Mouse (Mus musculus) spleen, adult 2 months (tissue): ENCODE data around the gene Slc22a14. TPM values are rescaled to one million over a fixed set of nuclear protein-coding genes. Genes with fewer than 3 reads are reported as not detected.

Experiments used
- DNase-seq, 2 experiments: peaks; one replicate each; pipeline versions ENCODE4 v3.0.0 to v3.0.0-alpha.2; 2012 to 2021; ENCODE audit warnings: low spot score in 2 of 2, low read depth in 1 of 2
- H3K27ac ChIP-seq: fragments of 200-500 bp; 2 replicates; pipeline ENCODE4 v1.5.1; 2012; ENCODE audit warnings: low read length, inconsistent platforms; ENCODE audit not compliant: insufficient read depth
- H3K27me3 ChIP-seq: fragments of 200-500 bp; 2 replicates; pipeline ENCODE4 v1.6.1; 2012; ENCODE audit warnings: mild to moderate bottlenecking, moderate library complexity, low read length, inconsistent platforms; ENCODE audit not compliant: control insufficient read depth, insufficient read depth
- H3K36me3 ChIP-seq: fragments of 200-500 bp; 2 replicates; pipeline ENCODE4 v1.6.1; 2012; ENCODE audit warnings: mild to moderate bottlenecking, low read length, inconsistent platforms; ENCODE audit not compliant: control insufficient read depth, insufficient read depth
- H3K4me1 ChIP-seq: fragments of 200-500 bp; 2 replicates; pipeline ENCODE4 v1.6.1; 2011; ENCODE audit warnings: inconsistent platforms; ENCODE audit not compliant: control insufficient read depth, insufficient read depth, insufficient read length
- H3K4me3 ChIP-seq: fragments of 200-500 bp; 2 replicates; pipeline ENCODE4 v1.5.1; 2011; ENCODE audit warnings: mild to moderate bottlenecking, inconsistent platforms; ENCODE audit not compliant: insufficient read depth, insufficient read length; ENCODE audit errors: extremely low read depth
- CTCF ChIP-seq: fragments of 200-500 bp; IDR thresholded peaks from 2 replicates; pipeline ENCODE4 v1.5.1; 2011; ENCODE audit warnings: mild to moderate bottlenecking, inconsistent platforms; ENCODE audit not compliant: insufficient read depth, insufficient read length, insufficient replicate concordance; ENCODE audit errors: extremely low read depth
- POLR2A ChIP-seq: fragments of 200-500 bp; IDR thresholded peaks from 2 replicates; pipeline ENCODE4 v1.6.1; 2011; ENCODE audit warnings: low read depth, low read length, inconsistent platforms
- WGBS: fragments of 180-500 bp; shearing (Covaris S2); methylation state at CpG from one replicate; pipeline ENCODE4 v1.1.7; 2018; 5-methylcytosine and 5-hydroxymethylcytosine counted together
- polyA plus RNA-seq: library from polyadenylated mRNA; depleted of rRNA; stranded (reverse); fragments of >200 nt; gene quantifications from 2 replicates; pipeline ENCODE4 v1.2.3, GENCODE M21; 2012

Slc22a14 gene
- polyA plus RNA-seq, 1 experiment: 0.22 TPM

GRCm38 (mm10) chr9:119247996-119248395 lies 117.4 kb downstream of the Slc22a14 start:
- DNase-seq: no peak
- no peak overlapping the region for H3K4me3 ChIP-seq
- WGBS: 42% methylated on average over 5 of the region's 5 CpGs
- TF ChIP-seq CTCF (no peak), POLR2A (no peak)
- H3K36me3 ChIP-seq: peaks cover 9% of the 10 kb centered on the region
- no peaks in the 10 kb centered on the region for H3K27me3 ChIP-seq
- no peaks in the 10 kb centered on the region for H3K4me1 ChIP-seq
- no peak overlapping the region for H3K27ac ChIP-seq

- H3K27me3 ChIP-seq: no peaks in the 10 kb centered on the region
- H3K4me3 ChIP-seq: no peak overlapping the region
- peaks cover 14% of the 10 kb centered on the region for H3K36me3 ChIP-seq
- 91% methylated on average over 5 of the region's 5 CpGs for WGBS
- no peaks in the 10 kb centered on the region for H3K4me1 ChIP-seq
- no peak for DNase-seq
- H3K27ac ChIP-seq: no peak overlapping the region
- TF ChIP-seq CTCF (no peak), POLR2A (no peak)
Measured at GRCm38 (mm10) chr9:119246826-119247225, 118.5 kb downstream of the Slc22a14 start.

- Histone ChIP-seq H3K4me1 (no peaks in the 10 kb centered on the region), H3K27ac (no peak overlapping the region), H3K4me3 (no peak overlapping the region), H3K27me3 (no peaks in the 10 kb centered on the region), H3K36me3 (peaks cover 24% of the 10 kb centered on the region)
- 94% methylated on average over 3 of the region's 3 CpGs for WGBS
- no peak for TF ChIP-seq POLR2A
- TF ChIP-seq CTCF: no peak
- DNase-seq: no peak
Measured at GRCm38 (mm10) chr9:119243981-119244380, 121.4 kb downstream of the Slc22a14 start.

- H3K27ac ChIP-seq: no peak overlapping the region
- no peak overlapping the region for H3K4me3 ChIP-seq
- WGBS: 90% methylated on average over 11 of the region's 11 CpGs
- no peaks in the 10 kb centered on the region for H3K4me1 ChIP-seq
- DNase-seq: no peak
- H3K27me3 ChIP-seq: no peaks in the 10 kb centered on the region
- H3K36me3 ChIP-seq: peaks cover 24% of the 10 kb centered on the region
- TF ChIP-seq CTCF: no peak
- TF ChIP-seq POLR2A: no peak
Measured at GRCm38 (mm10) chr9:119241169-119241865, 124.0 kb downstream of the Slc22a14 start.

- Histone ChIP-seq H3K4me1 (no peaks in the 10 kb centered on the region), H3K27ac (no peak overlapping the region), H3K27me3 (no peaks in the 10 kb centered on the region), H3K4me3 (no peak overlapping the region), H3K36me3 (peaks cover 24% of the 10 kb centered on the region)
- no peak for TF ChIP-seq CTCF
- no peak for TF ChIP-seq POLR2A
- DNase-seq: no peak
- 93% methylated on average over 10 of the region's 10 CpGs for WGBS
Measured at GRCm38 (mm10) chr9:119240286-119240997, 124.9 kb downstream of the Slc22a14 start.

- no peak overlapping the region for H3K27ac ChIP-seq
Measured at GRCm38 (mm10) chr9:119239274-119239673, 126.1 kb downstream of the Slc22a14 start.

DNA sequence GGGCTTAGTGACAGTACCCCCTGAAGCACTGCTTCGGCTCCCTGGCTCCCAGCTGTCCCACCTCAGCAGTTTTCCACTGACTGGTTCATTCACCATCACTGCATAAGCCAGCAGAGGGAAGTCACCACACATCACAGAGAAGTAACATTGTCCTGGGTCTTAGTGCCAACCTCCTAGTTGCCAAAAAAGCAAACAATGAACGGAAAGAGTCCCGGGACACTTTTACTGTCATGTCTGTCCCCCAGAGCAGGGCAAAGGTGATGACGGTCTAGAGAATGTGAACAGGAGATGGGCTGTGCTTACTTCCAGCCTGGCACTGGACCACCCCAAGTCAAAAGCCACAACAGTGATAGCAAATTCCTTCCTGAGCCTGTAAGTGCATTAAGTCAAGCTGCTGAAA lies 126.6 kb downstream of the Slc22a14 start:
- Histone ChIP-seq H3K36me3 (peaks cover 20% of the 10 kb centered on the region), H3K4me1 (no peaks in the 10 kb centered on the region), H3K27ac (no peak overlapping the region), H3K27me3 (no peaks in the 10 kb centered on the region), H3K4me3 (no peak overlapping the region)
- DNase-seq: no peak
- WGBS: 89% methylated on average over 4 of the region's 4 CpGs
- TF ChIP-seq CTCF (no peak), POLR2A (no peak)

More at GRCm38 (mm10) chr9:119239274-119239673, 126.1 kb downstream of the Slc22a14 start:
- TF ChIP-seq POLR2A: no peak
- no peak for TF ChIP-seq CTCF
- Histone ChIP-seq H3K4me1 (no peaks in the 10 kb centered on the region), H3K27me3 (no peaks in the 10 kb centered on the region), H3K4me3 (no peak overlapping the region), H3K36me3 (peaks cover 22% of the 10 kb centered on the region)
- 96% methylated on average over 3 of the region's 3 CpGs for WGBS
- no peak for DNase-seq
